Mouse (Mus musculus): ENCODE measurements at regions not wholly inside any gene's neighbourhood (a gene's known extent, or its start where the extent isn't known, plus 50 kb on each side); places are given as distances from the start of the nearest gene placed in this dataset.

DNA sequence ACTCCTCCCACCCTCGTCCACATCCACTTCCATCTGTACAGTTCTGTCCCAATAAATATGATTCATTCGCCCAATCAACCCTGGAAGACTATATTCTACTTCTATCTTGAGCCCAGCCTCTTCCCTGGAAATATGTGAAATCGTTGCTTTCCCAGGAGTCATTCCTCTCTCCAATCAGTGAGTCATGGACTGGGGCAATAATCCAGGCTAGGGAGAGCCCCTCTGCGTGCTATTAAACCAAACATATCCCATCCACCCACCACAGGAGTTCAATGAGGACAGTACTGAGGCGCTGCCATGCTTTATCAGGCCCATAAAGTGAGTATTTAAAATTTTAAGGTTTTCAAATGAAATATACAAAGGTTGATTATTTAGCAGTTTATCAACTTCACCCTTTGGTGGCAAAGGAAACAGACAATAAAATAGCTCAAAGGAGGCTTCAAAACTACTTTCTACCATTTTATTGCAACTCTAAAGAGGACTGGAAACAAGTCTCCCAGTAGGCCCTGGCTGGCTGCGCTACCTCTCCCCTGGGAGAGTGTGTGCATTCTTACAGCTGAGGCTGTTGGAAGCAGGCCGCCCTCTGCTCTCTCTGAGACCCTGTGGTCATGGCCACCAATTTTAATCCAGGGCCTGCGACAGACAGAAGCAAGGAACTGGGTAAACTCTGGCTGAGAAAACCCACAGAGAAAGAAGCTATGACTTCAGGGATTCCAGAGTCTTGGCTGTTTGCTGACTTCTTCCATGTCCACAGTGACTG is 471.9 kb downstream of the Lmo4 start:
- no peak for ATAC-seq (ENCODE audit: insufficient number of reproducible peaks, insufficient read depth, low FRiP score, low read depth)
- Histone ChIP-seq H3K27ac (replicated peaks in 1 of 2; ENCODE audit: control insufficient read depth in 1 of 2, insufficient read depth in 1 of 2, low read depth in 2 of 2, low read length in 2 of 2) (no peak overlapping the region), H3K4me2 (ENCODE audit: low read length) (no peak overlapping the region), H3K27me3 (ENCODE audit: control insufficient read depth, insufficient read depth, low read length) (no peaks in the 10 kb centered on the region), H3K36me3 (ENCODE audit: control insufficient read depth, insufficient read depth, low read length) (no peaks in the 10 kb centered on the region), H3K4me3 (ENCODE audit: control insufficient read depth in 1 of 2, insufficient read depth in 1 of 2, low read depth in 1 of 2, low read length in 2 of 2) (no peak overlapping the region), H3K4me1 (ENCODE audit: control insufficient read depth in 2 of 2, insufficient read depth in 2 of 2, low read length in 2 of 2) (no peaks in the 10 kb centered on the region), H3K9ac (ENCODE audit: low read length) (no peak overlapping the region), H3K9me3 (ENCODE audit: control insufficient read depth, low read length) (no peaks in the 10 kb centered on the region)
- 79% methylated on average over 8 of the region's 8 CpGs for WGBS

DNA sequence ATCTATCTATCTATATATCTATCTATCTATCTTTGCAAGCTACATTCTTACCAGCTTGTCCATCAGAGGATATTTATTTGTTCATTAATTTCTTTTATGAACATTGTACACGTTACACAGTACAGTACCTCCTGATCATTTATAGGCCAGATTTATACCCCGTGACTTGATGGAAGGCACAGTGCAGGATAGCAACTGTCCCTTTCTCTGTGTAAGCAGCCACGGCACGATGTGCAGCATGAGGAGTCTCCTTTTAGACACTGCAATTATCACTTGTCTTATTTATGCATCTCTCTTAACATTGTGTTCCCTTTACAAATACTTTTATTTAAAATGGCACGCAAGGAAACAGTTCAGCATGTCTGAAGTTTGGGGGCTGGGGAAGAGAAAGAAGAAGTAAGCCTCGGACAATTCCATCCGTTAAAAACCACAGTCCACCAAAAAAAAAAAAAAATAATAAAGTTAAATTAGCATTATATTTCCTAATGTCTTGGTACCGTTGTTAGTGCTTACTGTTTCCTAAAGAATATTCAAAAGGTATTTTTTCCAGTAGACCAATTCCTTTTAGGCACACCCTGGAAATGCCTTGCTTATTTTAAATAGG is 475.4 kb downstream of the Lmo4 start:
- H3K4me1 ChIP-seq (ENCODE audit: control insufficient read depth in 2 of 2, insufficient read depth in 2 of 2, low read length in 2 of 2): no peaks in the 10 kb centered on the region
- no peak for ATAC-seq (ENCODE audit: insufficient number of reproducible peaks, insufficient read depth, low FRiP score, low read depth)
- no peak overlapping the region for H3K4me2 ChIP-seq (ENCODE audit: low read length)
- no peak overlapping the region for H3K4me3 ChIP-seq (ENCODE audit: control insufficient read depth in 1 of 2, insufficient read depth in 1 of 2, low read depth in 1 of 2, low read length in 2 of 2)
- H3K36me3 ChIP-seq (ENCODE audit: control insufficient read depth, insufficient read depth, low read length): no peaks in the 10 kb centered on the region
- H3K27ac ChIP-seq (replicated peaks in 1 of 2; ENCODE audit: control insufficient read depth in 1 of 2, insufficient read depth in 1 of 2, low read depth in 2 of 2, low read length in 2 of 2): no peak overlapping the region
- no peaks in the 10 kb centered on the region for H3K27me3 ChIP-seq (ENCODE audit: control insufficient read depth, insufficient read depth, low read length)
- 88% methylated on average over 8 of the region's 8 CpGs for WGBS
- no peak overlapping the region for H3K9ac ChIP-seq (ENCODE audit: low read length)
- no peaks in the 10 kb centered on the region for H3K9me3 ChIP-seq (ENCODE audit: control insufficient read depth, low read length)

DNA sequence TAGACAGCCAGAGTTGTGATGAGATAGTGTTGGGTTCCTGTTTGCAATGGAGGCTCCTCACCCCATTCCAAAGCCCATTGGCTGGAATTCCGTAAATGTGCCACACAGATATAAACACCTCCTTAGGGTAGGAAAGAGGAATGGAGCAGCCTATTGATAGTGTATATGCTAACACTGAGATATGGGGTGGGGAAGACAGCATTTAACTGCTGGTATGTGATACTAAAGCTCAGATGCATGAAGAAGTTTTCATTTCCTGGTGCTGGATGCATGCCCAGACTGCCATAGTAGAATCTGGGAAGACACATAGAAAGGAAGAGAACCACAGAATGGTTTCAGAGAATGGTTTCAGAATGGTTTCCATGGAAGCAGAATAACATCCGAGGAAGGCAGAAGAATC is 482.4 kb downstream of the Lmo4 start:
- H3K4me3 ChIP-seq (ENCODE audit: control insufficient read depth in 1 of 2, insufficient read depth in 1 of 2, low read depth in 1 of 2, low read length in 2 of 2): no peak overlapping the region
- no peak overlapping the region for H3K9ac ChIP-seq (ENCODE audit: low read length)
- H3K4me2 ChIP-seq (ENCODE audit: low read length): no peak overlapping the region
- H3K4me1 ChIP-seq (ENCODE audit: control insufficient read depth in 2 of 2, insufficient read depth in 2 of 2, low read length in 2 of 2): no peaks in the 10 kb centered on the region
- no peaks in the 10 kb centered on the region for H3K9me3 ChIP-seq (ENCODE audit: control insufficient read depth, low read length)
- no peaks in the 10 kb centered on the region for H3K36me3 ChIP-seq (ENCODE audit: control insufficient read depth, insufficient read depth, low read length)
- 64% methylated on average over 2 of the region's 2 CpGs for WGBS
- ATAC-seq (ENCODE audit: insufficient number of reproducible peaks, insufficient read depth, low FRiP score, low read depth): no peak
- H3K27ac ChIP-seq (replicated peaks in 1 of 2; ENCODE audit: control insufficient read depth in 1 of 2, insufficient read depth in 1 of 2, low read depth in 2 of 2, low read length in 2 of 2): no peak overlapping the region
- no peaks in the 10 kb centered on the region for H3K27me3 ChIP-seq (ENCODE audit: control insufficient read depth, insufficient read depth, low read length)

GRCm38 (mm10) chr3:143722082-143722481 is 482.9 kb downstream of the Lmo4 start:
- Histone ChIP-seq H3K36me3 (ENCODE audit: control insufficient read depth, insufficient read depth, low read length) (no peaks in the 10 kb centered on the region), H3K27me3 (ENCODE audit: control insufficient read depth, insufficient read depth, low read length) (no peaks in the 10 kb centered on the region), H3K4me3 (ENCODE audit: control insufficient read depth in 1 of 2, insufficient read depth in 1 of 2, low read depth in 1 of 2, low read length in 2 of 2) (no peak overlapping the region), H3K9ac (ENCODE audit: low read length) (no peak overlapping the region), H3K4me1 (ENCODE audit: control insufficient read depth in 2 of 2, insufficient read depth in 2 of 2, low read length in 2 of 2) (no peaks in the 10 kb centered on the region), H3K4me2 (ENCODE audit: low read length) (no peak overlapping the region), H3K27ac (replicated peaks in 1 of 2; ENCODE audit: control insufficient read depth in 1 of 2, insufficient read depth in 1 of 2, low read depth in 2 of 2, low read length in 2 of 2) (no peak overlapping the region), H3K9me3 (ENCODE audit: control insufficient read depth, low read length) (no peaks in the 10 kb centered on the region)
- no peak for ATAC-seq (ENCODE audit: insufficient number of reproducible peaks, insufficient read depth, low FRiP score, low read depth)
- 86% methylated on average over 3 of the region's 3 CpGs for WGBS

DNA sequence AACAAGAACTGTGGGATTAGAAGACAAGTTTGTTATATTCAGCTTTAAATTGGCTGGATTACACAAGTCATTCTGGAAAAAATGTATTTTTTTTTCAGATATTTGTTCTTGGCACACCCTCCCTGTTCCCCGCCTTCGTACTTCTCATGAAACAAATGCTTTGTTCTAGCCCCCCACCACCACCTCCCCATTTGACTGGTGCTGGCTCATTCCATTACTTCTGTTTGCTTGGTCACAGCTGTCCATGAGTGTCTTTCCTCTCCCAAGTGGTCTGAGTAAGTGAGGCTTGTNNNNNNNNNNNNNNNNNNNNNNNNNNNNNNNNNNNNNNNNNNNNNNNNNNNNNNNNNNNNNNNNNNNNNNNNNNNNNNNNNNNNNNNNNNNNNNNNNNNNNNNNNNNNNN is 491.8 kb downstream of the Lmo4 start:
- Histone ChIP-seq H3K27ac (replicated peaks in 1 of 2; ENCODE audit: control insufficient read depth in 1 of 2, insufficient read depth in 1 of 2, low read depth in 2 of 2, low read length in 2 of 2) (no peak overlapping the region), H3K27me3 (ENCODE audit: control insufficient read depth, insufficient read depth, low read length) (no peaks in the 10 kb centered on the region), H3K4me1 (ENCODE audit: control insufficient read depth in 2 of 2, insufficient read depth in 2 of 2, low read length in 2 of 2) (no peaks in the 10 kb centered on the region), H3K4me3 (ENCODE audit: control insufficient read depth in 1 of 2, insufficient read depth in 1 of 2, low read depth in 1 of 2, low read length in 2 of 2) (no peak overlapping the region), H3K36me3 (ENCODE audit: control insufficient read depth, insufficient read depth, low read length) (no peaks in the 10 kb centered on the region), H3K9ac (ENCODE audit: low read length) (no peak overlapping the region), H3K9me3 (ENCODE audit: control insufficient read depth, low read length) (no peaks in the 10 kb centered on the region), H3K4me2 (ENCODE audit: low read length) (no peak overlapping the region)
- 96% methylated on average over 2 of the region's 2 CpGs for WGBS
- ATAC-seq (ENCODE audit: insufficient number of reproducible peaks, insufficient read depth, low FRiP score, low read depth): no peak

GRCm38 (mm10) chr3:143710805-143711469 is 494.1 kb downstream of the Lmo4 start:
- no peaks in the 10 kb centered on the region for H3K9me3 ChIP-seq (ENCODE audit: control insufficient read depth, low read length)
- WGBS: 70% methylated on average over 16 of the region's 16 CpGs
- no peaks in the 10 kb centered on the region for H3K36me3 ChIP-seq (ENCODE audit: control insufficient read depth, insufficient read depth, low read length)
- H3K9ac ChIP-seq (ENCODE audit: low read length): no peak overlapping the region
- H3K4me2 ChIP-seq (ENCODE audit: low read length): no peak overlapping the region
- no peak overlapping the region for H3K4me3 ChIP-seq (ENCODE audit: control insufficient read depth in 1 of 2, insufficient read depth in 1 of 2, low read depth in 1 of 2, low read length in 2 of 2)
- ATAC-seq (ENCODE audit: insufficient number of reproducible peaks, insufficient read depth, low FRiP score, low read depth): no peak
- H3K4me1 ChIP-seq (ENCODE audit: control insufficient read depth in 2 of 2, insufficient read depth in 2 of 2, low read length in 2 of 2): no peaks in the 10 kb centered on the region
- H3K27ac ChIP-seq (replicated peaks in 1 of 2; ENCODE audit: control insufficient read depth in 1 of 2, insufficient read depth in 1 of 2, low read depth in 2 of 2, low read length in 2 of 2): no peak overlapping the region
- H3K27me3 ChIP-seq (ENCODE audit: control insufficient read depth, insufficient read depth, low read length): no peaks in the 10 kb centered on the region

GRCm38 (mm10) chr3:143706679-143707078 is 498.3 kb downstream of the Lmo4 start:
- Histone ChIP-seq H3K4me2 (ENCODE audit: low read length) (no peak overlapping the region), H3K4me1 (ENCODE audit: control insufficient read depth in 2 of 2, insufficient read depth in 2 of 2, low read length in 2 of 2) (no peaks in the 10 kb centered on the region)
- WGBS: 78% methylated on average over 1 of the region's 1 CpGs

More at GRCm38 (mm10) chr3:143706679-143707078, 498.3 kb downstream of the Lmo4 start:
- no peak overlapping the region for H3K27ac ChIP-seq (replicated peaks in 1 of 2; ENCODE audit: control insufficient read depth in 1 of 2, insufficient read depth in 1 of 2, low read depth in 2 of 2, low read length in 2 of 2)
- H3K9ac ChIP-seq (ENCODE audit: low read length): no peak overlapping the region
- no peaks in the 10 kb centered on the region for H3K27me3 ChIP-seq (ENCODE audit: control insufficient read depth, insufficient read depth, low read length)
- no peaks in the 10 kb centered on the region for H3K9me3 ChIP-seq (ENCODE audit: control insufficient read depth, low read length)
- ATAC-seq (ENCODE audit: insufficient number of reproducible peaks, insufficient read depth, low FRiP score, low read depth): no peak
- H3K4me3 ChIP-seq (ENCODE audit: control insufficient read depth in 1 of 2, insufficient read depth in 1 of 2, low read depth in 1 of 2, low read length in 2 of 2): no peak overlapping the region
- no peaks in the 10 kb centered on the region for H3K36me3 ChIP-seq (ENCODE audit: control insufficient read depth, insufficient read depth, low read length)

Data from heart, embryonic 14.5 days (tissue).